Mouse (Mus musculus): ENCODE measurements at regions not wholly inside any gene's neighbourhood (a gene's known extent, or its start where the extent isn't known, plus 50 kb on each side); places are given as distances from the start of the nearest gene placed in this dataset.

GRCm38 (mm10) chr5:43339671-43340070, 106.7 kb downstream of the Cpeb2 start:
- H3K9ac ChIP-seq (replicated peaks; ENCODE audit: low read length) = no peak overlapping the region
- no peak overlapping the region for H3K4me2 ChIP-seq (ENCODE audit: low read depth, low read length)
- H3K4me3 ChIP-seq (ENCODE audit: low read depth, low read length) = no peak overlapping the region
- no peaks in the 10 kb centered on the region for H3K36me3 ChIP-seq (replicated peaks; ENCODE audit: control insufficient read depth, insufficient read depth, low read depth, low read length)
- H3K9me3 ChIP-seq (replicated peaks; ENCODE audit: control insufficient read depth, low read length) = no peaks in the 10 kb centered on the region
- no peaks in the 10 kb centered on the region for H3K4me1 ChIP-seq (ENCODE audit: control insufficient read depth, insufficient read depth, low read length)
- H3K27ac ChIP-seq (replicated peaks; ENCODE audit: low read depth, low read length) = no peak overlapping the region
- ATAC-seq (replicated peaks; ENCODE audit: insufficient number of reproducible peaks, low FRiP score, low TSS enrichment, low read depth) = no peak
- no peaks in the 10 kb centered on the region for H3K27me3 ChIP-seq (ENCODE audit: control insufficient read depth, insufficient read depth, low read length)
- WGBS = 73% methylated on average over 7 of the region's 7 CpGs
- no peak for DNase-seq (ENCODE audit: low spot score)

- H3K9me3 ChIP-seq (replicated peaks; ENCODE audit: control insufficient read depth, low read length) = no peaks in the 10 kb centered on the region
- DNase-seq (ENCODE audit: low spot score) (no peak), ATAC-seq (replicated peaks; ENCODE audit: insufficient number of reproducible peaks, low FRiP score, low TSS enrichment, low read depth) (no peak)
- H3K36me3 ChIP-seq (replicated peaks; ENCODE audit: control insufficient read depth, insufficient read depth, low read depth, low read length) = no peaks in the 10 kb centered on the region
- H3K4me2 ChIP-seq (ENCODE audit: low read depth, low read length) = no peak overlapping the region
- H3K27me3 ChIP-seq (ENCODE audit: control insufficient read depth, insufficient read depth, low read length) = no peaks in the 10 kb centered on the region
- H3K27ac ChIP-seq (replicated peaks; ENCODE audit: low read depth, low read length) = no peak overlapping the region
- no peak overlapping the region for H3K9ac ChIP-seq (replicated peaks; ENCODE audit: low read length)
- 85% methylated on average over 2 of the region's 2 CpGs for WGBS
- no peaks in the 10 kb centered on the region for H3K4me1 ChIP-seq (ENCODE audit: control insufficient read depth, insufficient read depth, low read length)
- H3K4me3 ChIP-seq (ENCODE audit: low read depth, low read length) = no peak overlapping the region
Measured at GRCm38 (mm10) chr5:43341475-43341874, 108.5 kb downstream of the Cpeb2 start.

- ATAC-seq (replicated peaks; ENCODE audit: insufficient number of reproducible peaks, low FRiP score, low TSS enrichment, low read depth) (no peak), DNase-seq (ENCODE audit: low spot score) (no peak)
- Histone ChIP-seq H3K9ac (replicated peaks; ENCODE audit: low read length) (no peak overlapping the region), H3K4me2 (ENCODE audit: low read depth, low read length) (no peak overlapping the region), H3K9me3 (replicated peaks; ENCODE audit: control insufficient read depth, low read length) (no peaks in the 10 kb centered on the region), H3K27me3 (ENCODE audit: control insufficient read depth, insufficient read depth, low read length) (no peaks in the 10 kb centered on the region), H3K27ac (replicated peaks; ENCODE audit: low read depth, low read length) (no peak overlapping the region), H3K36me3 (replicated peaks; ENCODE audit: control insufficient read depth, insufficient read depth, low read depth, low read length) (no peaks in the 10 kb centered on the region), H3K4me1 (ENCODE audit: control insufficient read depth, insufficient read depth, low read length) (no peaks in the 10 kb centered on the region), H3K4me3 (ENCODE audit: low read depth, low read length) (no peak overlapping the region)
- 85% methylated on average over 1 of the region's 1 CpGs for WGBS
Measured at GRCm38 (mm10) chr5:43344441-43344840, 111.5 kb downstream of the Cpeb2 start.

- H3K27ac ChIP-seq (replicated peaks; ENCODE audit: low read depth, low read length) = no peak overlapping the region
- no peak for ATAC-seq (replicated peaks; ENCODE audit: insufficient number of reproducible peaks, low FRiP score, low TSS enrichment, low read depth)
Measured at GRCm38 (mm10) chr5:43350987-43351386, 118.0 kb downstream of the Cpeb2 start.

GRCm38 (mm10) chr5:43353021-43353990, 120.3 kb downstream of the Cpeb2 start:
- WGBS = 80% methylated on average over 23 of the region's 23 CpGs
- no peaks in the 10 kb centered on the region for H3K9me3 ChIP-seq (replicated peaks; ENCODE audit: control insufficient read depth, low read length)
- H3K27ac ChIP-seq (replicated peaks; ENCODE audit: low read depth, low read length) = no peak overlapping the region
- peaks cover 2% of the 10 kb centered on the region; the same call in 1 of the 2 replicates for H3K4me1 ChIP-seq (ENCODE audit: control insufficient read depth, insufficient read depth, low read length)
- H3K4me3 ChIP-seq (ENCODE audit: low read depth, low read length) = no peak overlapping the region
- no peaks in the 10 kb centered on the region for H3K27me3 ChIP-seq (ENCODE audit: control insufficient read depth, insufficient read depth, low read length)
- no peaks in the 10 kb centered on the region for H3K36me3 ChIP-seq (replicated peaks; ENCODE audit: control insufficient read depth, insufficient read depth, low read depth, low read length)
- DNase-seq (ENCODE audit: low spot score) (no peak), ATAC-seq (replicated peaks; ENCODE audit: insufficient number of reproducible peaks, low FRiP score, low TSS enrichment, low read depth) (no peak)
- no peak overlapping the region for H3K9ac ChIP-seq (replicated peaks; ENCODE audit: low read length)
- H3K4me2 ChIP-seq (ENCODE audit: low read depth, low read length) = no peak overlapping the region

More at GRCm38 (mm10) chr5:43350987-43351386, 118.0 kb downstream of the Cpeb2 start:
- Histone ChIP-seq H3K27me3 (ENCODE audit: control insufficient read depth, insufficient read depth, low read length) (no peaks in the 10 kb centered on the region), H3K36me3 (replicated peaks; ENCODE audit: control insufficient read depth, insufficient read depth, low read depth, low read length) (no peaks in the 10 kb centered on the region), H3K9ac (replicated peaks; ENCODE audit: low read length) (no peak overlapping the region), H3K4me2 (ENCODE audit: low read depth, low read length) (no peak overlapping the region), H3K4me1 (ENCODE audit: control insufficient read depth, insufficient read depth, low read length) (peaks cover 2% of the 10 kb centered on the region; the same call in 1 of the 2 replicates), H3K4me3 (ENCODE audit: low read depth, low read length) (no peak overlapping the region), H3K9me3 (replicated peaks; ENCODE audit: control insufficient read depth, low read length) (no peaks in the 10 kb centered on the region)
- WGBS = 89% methylated on average over 2 of the region's 2 CpGs
- no peak for DNase-seq (ENCODE audit: low spot score)

- ATAC-seq (replicated peaks; ENCODE audit: insufficient number of reproducible peaks, low FRiP score, low TSS enrichment, low read depth) (no peak), DNase-seq (ENCODE audit: low spot score) (no peak)
- peak overlapping the region; percentile 46; the same call in 1 of the 2 replicates for H3K9ac ChIP-seq (replicated peaks; ENCODE audit: low read length)
- 48% methylated on average over 14 of the region's 14 CpGs for WGBS
- H3K9me3 ChIP-seq (replicated peaks; ENCODE audit: control insufficient read depth, low read length) = no peaks in the 10 kb centered on the region
- H3K27ac ChIP-seq (replicated peaks; ENCODE audit: low read depth, low read length) = no peak overlapping the region
- H3K27me3 ChIP-seq (ENCODE audit: control insufficient read depth, insufficient read depth, low read length) = no peaks in the 10 kb centered on the region
- no peaks in the 10 kb centered on the region for H3K36me3 ChIP-seq (replicated peaks; ENCODE audit: control insufficient read depth, insufficient read depth, low read depth, low read length)
- H3K4me1 ChIP-seq (ENCODE audit: control insufficient read depth, insufficient read depth, low read length) = peaks cover 2% of the 10 kb centered on the region; the same call in 1 of the 2 replicates
- peak overlapping the region; percentile 39 for H3K4me2 ChIP-seq (ENCODE audit: low read depth, low read length)
- H3K4me3 ChIP-seq (ENCODE audit: low read depth, low read length) = peak overlapping the region; percentile 14
Measured at GRCm38 (mm10) chr5:43354351-43354942, 121.5 kb downstream of the Cpeb2 start.

- DNase-seq (ENCODE audit: low spot score) = peak; percentile 93
- H3K9ac ChIP-seq (replicated peaks; ENCODE audit: low read length) = peak overlapping the region; percentile 46
- peaks cover 2% of the 10 kb centered on the region; the same call in 1 of the 2 replicates for H3K4me1 ChIP-seq (ENCODE audit: control insufficient read depth, insufficient read depth, low read length)
- peak overlapping the region; percentile 14 for H3K4me3 ChIP-seq (ENCODE audit: low read depth, low read length)
- no peaks in the 10 kb centered on the region for H3K27me3 ChIP-seq (ENCODE audit: control insufficient read depth, insufficient read depth, low read length)
- H3K36me3 ChIP-seq (replicated peaks; ENCODE audit: control insufficient read depth, insufficient read depth, low read depth, low read length) = no peaks in the 10 kb centered on the region
- no peaks in the 10 kb centered on the region for H3K9me3 ChIP-seq (replicated peaks; ENCODE audit: control insufficient read depth, low read length)
- 0 out of 2 replicates have a peak overlapping the region, but pooled peaks have one; percentile 22 for H3K27ac ChIP-seq (replicated peaks; ENCODE audit: low read depth, low read length)
- peak; percentile 95 for ATAC-seq (replicated peaks; ENCODE audit: insufficient number of reproducible peaks, low FRiP score, low TSS enrichment, low read depth)
- WGBS = 1% methylated on average over 12 of the region's 12 CpGs
- peak overlapping the region; percentile 39 for H3K4me2 ChIP-seq (ENCODE audit: low read depth, low read length)
Measured at GRCm38 (mm10) chr5:43355026-43355580, 122.1 kb downstream of the Cpeb2 start.

All from embryonic facial prominence, embryonic 11.5 days (tissue).